Mouse (Mus musculus) erythroblast, embryonic 14.5 days (primary cell): ENCODE measurements around the gene Stk40.

ENCODE experiments used
- GATA1 ChIP-seq: IDR thresholded peaks from 2 replicates; pipeline ENCODE4 v1.6.1; 2012; ENCODE audit warnings: low read length, inconsistent platforms, mixed read lengths
- TAL1 ChIP-seq: IDR thresholded peaks from 3 replicates; pipeline ENCODE4 v1.6.1; 2012; ENCODE audit warnings: low read length, inconsistent platforms, mixed read lengths

- no peak for TF ChIP-seq GATA1
- TF ChIP-seq TAL1, result no peak
These were observed 45.4 kb downstream of the Stk40 start for GRCm38 (mm10) chr4:126149041-126149676.
